Mouse (Mus musculus) small intestine, adult 2 months (tissue): ENCODE measurements at regions not wholly inside any gene's neighbourhood (a gene's known extent, or its start where the extent isn't known, plus 50 kb on each side); places are given as distances from the start of the nearest gene placed in this dataset.
A peak's percentile ranks its signal among the peaks of the same experiment; 100 is the strongest.

Experiments
- H3K27ac ChIP-seq: fragments of 200-500 bp; 2 replicates; pipeline ENCODE4 v1.5.1; 2012; ENCODE audit warnings: low read depth, low read length, control low read depth, inconsistent platforms; ENCODE audit not compliant: insufficient read depth
- H3K27me3 ChIP-seq: fragments of 200-500 bp; 2 replicates; pipeline ENCODE4 v1.6.1; 2012; ENCODE audit warnings: mild to moderate bottlenecking, moderate library complexity, low read length, inconsistent platforms; ENCODE audit not compliant: control insufficient read depth, insufficient read depth
- H3K36me3 ChIP-seq: fragments of 200-500 bp; 2 replicates; pipeline ENCODE4 v1.6.1; 2012; ENCODE audit warnings: mild to moderate bottlenecking, low read length, control low read depth, inconsistent platforms; ENCODE audit not compliant: control insufficient read depth, insufficient read depth
- H3K4me1 ChIP-seq: fragments of 200-500 bp; 2 replicates; pipeline ENCODE4 v1.6.1; 2012; ENCODE audit warnings: low read length, inconsistent platforms, mixed read lengths; ENCODE audit not compliant: control insufficient read depth, insufficient read depth, insufficient read length
- H3K4me3 ChIP-seq: fragments of 200-500 bp; 2 replicates; pipeline ENCODE4 v1.5.1; 2012; ENCODE audit warnings: low read depth, mild to moderate bottlenecking, control low read depth, inconsistent platforms, low read length, moderate library complexity
- CTCF ChIP-seq: fragments of 200-500 bp; IDR thresholded peaks from 2 replicates; pipeline ENCODE4 v1.5.1; 2012; ENCODE audit warnings: low read depth, mild to moderate bottlenecking, control low read depth, inconsistent platforms, low read length, moderate library complexity, mixed read lengths; ENCODE audit not compliant: insufficient replicate concordance, insufficient read length; ENCODE audit errors: extremely low read depth
- POLR2A ChIP-seq: fragments of 200-500 bp; IDR thresholded peaks from 2 replicates; pipeline ENCODE4 v1.6.1; 2012; ENCODE audit warnings: low read depth, mild to moderate bottlenecking, control low read depth, inconsistent platforms, low read length, moderate library complexity
- WGBS: fragments of 180-500 bp; shearing (Covaris S2); methylation state at CpG from one replicate; pipeline ENCODE4 v1.1.7; 2018; 5-methylcytosine and 5-hydroxymethylcytosine counted together

- WGBS = 9% methylated on average over 5 of the region's 5 CpGs
Observed at GRCm38 (mm10) chr8:18388353-18388752, 589.7 kb downstream of the Defb40 start.

GRCm38 (mm10) chr8:18381615-18382178 is 596.4 kb downstream of the Defb40 start:
- 23% methylated on average over 3 of the region's 3 CpGs for WGBS
- Histone ChIP-seq H3K27me3 (no peaks in the 10 kb centered on the region), H3K27ac (no peak overlapping the region), H3K4me1 (no peaks in the 10 kb centered on the region), H3K4me3 (no peak overlapping the region), H3K36me3 (no peaks in the 10 kb centered on the region)
- TF ChIP-seq POLR2A = no peak
- no peak for TF ChIP-seq CTCF

More at GRCm38 (mm10) chr8:18388353-18388752, 589.7 kb downstream of the Defb40 start:
- Histone ChIP-seq H3K27ac (no peak overlapping the region), H3K27me3 (no peaks in the 10 kb centered on the region), H3K4me1 (no peaks in the 10 kb centered on the region), H3K36me3 (no peaks in the 10 kb centered on the region), H3K4me3 (no peak overlapping the region)
- no peak for TF ChIP-seq CTCF
- no peak for TF ChIP-seq POLR2A

- Histone ChIP-seq H3K4me1 (no peaks in the 10 kb centered on the region), H3K4me3 (no peak overlapping the region), H3K27me3 (no peaks in the 10 kb centered on the region), H3K27ac (no peak overlapping the region), H3K36me3 (no peaks in the 10 kb centered on the region)
- 78% methylated on average over 4 of the region's 4 CpGs for WGBS
- TF ChIP-seq CTCF = no peak
- no peak for TF ChIP-seq POLR2A
Observed at GRCm38 (mm10) chr8:18348716-18349115, 629.3 kb downstream of the Defb40 start.

- Histone ChIP-seq H3K4me1 (no peaks in the 10 kb centered on the region), H3K27me3 (no peaks in the 10 kb centered on the region), H3K4me3 (no peak overlapping the region), H3K27ac (no peak overlapping the region), H3K36me3 (no peaks in the 10 kb centered on the region)
- TF ChIP-seq CTCF (no peak), POLR2A (no peak)
- 40% methylated on average over 4 of the region's 4 CpGs for WGBS
Observed at GRCm38 (mm10) chr8:18346248-18346647, 631.8 kb downstream of the Defb40 start.

GRCm38 (mm10) chr8:18345322-18345721 is 632.7 kb downstream of the Defb40 start:
- H3K27me3 ChIP-seq = no peaks in the 10 kb centered on the region
- TF ChIP-seq CTCF (peak; percentile 41; the same call in 1 of the 2 replicates), POLR2A (no peak)
- no peak overlapping the region for H3K4me3 ChIP-seq
- no peaks in the 10 kb centered on the region for H3K36me3 ChIP-seq
- H3K4me1 ChIP-seq = no peaks in the 10 kb centered on the region
- no peak overlapping the region for H3K27ac ChIP-seq
- 33% methylated on average over 6 of the region's 6 CpGs for WGBS

- Histone ChIP-seq H3K27ac (no peak overlapping the region), H3K27me3 (no peaks in the 10 kb centered on the region), H3K4me3 (no peak overlapping the region), H3K4me1 (no peaks in the 10 kb centered on the region), H3K36me3 (no peaks in the 10 kb centered on the region)
- TF ChIP-seq POLR2A (no peak), CTCF (no peak)
- 80% methylated on average over 5 of the region's 5 CpGs for WGBS
Observed at GRCm38 (mm10) chr8:18344838-18345237, 633.2 kb downstream of the Defb40 start.

- Histone ChIP-seq H3K36me3 (no peaks in the 10 kb centered on the region), H3K4me3 (no peak overlapping the region), H3K4me1 (no peaks in the 10 kb centered on the region), H3K27ac (no peak overlapping the region), H3K27me3 (no peaks in the 10 kb centered on the region)
- WGBS = 71% methylated on average over 1 of the region's 1 CpGs
- TF ChIP-seq CTCF = no peak
- no peak for TF ChIP-seq POLR2A
Observed at GRCm38 (mm10) chr8:18335576-18335975, 642.5 kb downstream of the Defb40 start.
